Mouse (Mus musculus): ENCODE measurements around the gene Best2.

DNA sequence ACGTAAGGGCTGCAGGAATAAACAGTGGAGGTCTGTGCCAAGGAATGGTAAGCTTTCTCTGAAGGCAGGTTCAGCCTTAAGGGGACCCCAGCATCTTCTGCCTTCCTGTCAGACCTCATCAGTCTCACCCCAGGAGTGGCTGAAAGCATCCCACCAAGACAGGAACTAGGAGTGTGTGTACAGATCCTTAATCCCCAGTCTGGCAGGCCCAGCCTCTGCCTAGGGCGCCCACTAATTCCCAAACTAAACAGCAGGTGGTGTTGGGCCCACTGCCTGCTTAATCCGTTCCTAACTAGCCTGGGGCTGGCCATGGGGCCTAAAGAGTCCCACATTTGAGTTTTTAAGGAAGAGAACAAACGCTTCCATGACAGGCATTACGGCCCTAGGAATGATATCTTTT, 2.9 kb upstream of the Best2 start:
- TF ChIP-seq CTCF (IDR thresholded peaks at IDR 0.05; ENCODE audit: borderline replicate concordance, insufficient read depth, low read depth, low read length) = no peak
- no peak for TF ChIP-seq POLR2A (IDR thresholded peaks at IDR 0.05; ENCODE audit: borderline replicate concordance, insufficient read depth, low read length)

Measured in cerebellum, adult 2 months (tissue).